Mouse (Mus musculus): ENCODE measurements around the gene Gm17720.

DNA sequence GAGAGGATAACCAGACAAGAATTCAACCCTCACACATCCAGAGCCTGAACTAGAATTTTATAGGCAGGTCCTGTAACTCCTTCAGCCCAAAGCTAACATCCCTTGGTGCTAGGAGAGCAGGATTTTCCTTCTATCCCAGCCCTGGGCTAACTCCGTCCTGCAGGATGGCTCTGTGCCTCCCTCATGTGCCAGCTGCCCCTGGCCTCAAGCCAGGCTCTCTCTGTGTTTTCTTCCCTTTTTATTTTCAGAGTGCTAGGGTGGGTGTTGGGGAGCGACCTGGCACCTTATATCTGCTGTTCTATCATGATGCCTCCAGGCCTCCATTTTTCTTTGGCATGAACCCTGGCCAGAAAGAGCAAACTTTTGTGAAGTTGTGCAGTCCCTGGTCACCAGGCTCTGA lies 66.4 kb downstream of the Gm17720 start:
- TF ChIP-seq CTCF (IDR thresholded peaks at IDR 0.05; ENCODE audit: insufficient read depth, low read depth, low read length): no peak
- TF ChIP-seq POLR2A (IDR thresholded peaks at IDR 0.05; ENCODE audit: insufficient read depth, low read depth, low read length): no peak
